Mouse (Mus musculus) heart, embryonic 15.5 days (tissue): Measurements from ENCODE around the gene Pex12. TPM values are rescaled to one million over a fixed set of nuclear protein-coding genes. Genes with fewer than 3 reads are reported as not detected.
"Not testable (repeated sequence)": the region's sequence is repeated elsewhere in the genome, so short reads cannot be mapped to it uniquely, and the experiment has no call there.

Source experiments
- ATAC-seq: fragments of 200-750 bp; cut with Nextera tagmentation; replicated peaks from 2 replicates; pipeline ENCODE4 v1.8.0; 2017; ENCODE audit warnings: low read depth, moderate TSS enrichment; ENCODE audit not compliant: insufficient number of reproducible peaks, insufficient read depth, low FRiP score
- H3K27ac ChIP-seq: fragments of 300-500 bp; sonication (generic); 2 replicates; pipeline ENCODE4 v1.5.1; 2015; ENCODE audit warnings: mild to moderate bottlenecking, inconsistent platforms
- H3K27me3 ChIP-seq: fragments of 300-500 bp; sonication (generic); 2 replicates; pipeline ENCODE4 v1.6.1; 2015; ENCODE audit warnings: inconsistent platforms
- H3K36me3 ChIP-seq: fragments of 300-500 bp; sonication (generic); 2 replicates; pipeline ENCODE4 v1.6.1; 2015; ENCODE audit warnings: mild to moderate bottlenecking, inconsistent platforms
- H3K4me1 ChIP-seq: fragments of 300-500 bp; sonication (generic); replicated peaks from 2 replicates; pipeline ENCODE4 v1.6.1; 2015; ENCODE audit warnings: inconsistent platforms
- H3K4me2 ChIP-seq: fragments of 300-500 bp; sonication (generic); 2 replicates; pipeline ENCODE4 v1.6.1; 2015; ENCODE audit warnings: inconsistent platforms, mild to moderate bottlenecking, moderate library complexity
- H3K4me3 ChIP-seq: fragments of 300-500 bp; sonication (generic); 2 replicates; pipeline ENCODE4 v1.5.1; 2015; ENCODE audit warnings: mild to moderate bottlenecking, inconsistent platforms
- H3K9ac ChIP-seq: fragments of 300-500 bp; sonication (generic); 2 replicates; pipeline ENCODE4 v1.6.1; 2015; ENCODE audit warnings: mild to moderate bottlenecking, inconsistent platforms
- H3K9me3 ChIP-seq: fragments of 300-500 bp; sonication (generic); replicated peaks from 2 replicates; pipeline ENCODE4 v1.6.1; 2016; ENCODE audit warnings: inconsistent platforms
- WGBS: fragments of 180-500 bp; shearing (Covaris S2); methylation state at CpG from one replicate; pipeline ENCODE4 v1.1.7; 2015; ENCODE audit warnings: mixed read lengths; 5-methylcytosine and 5-hydroxymethylcytosine counted together
- polyA plus RNA-seq: library from polyadenylated mRNA; unstranded; fragments of >200 nt; fragmentation: Nextera tagmentation; extraction: Ambion mirVana; gene quantifications from 2 replicates; pipeline ENCODE4 v1.2.1, GENCODE M21; 2015

Pex12 gene
- 7.9 and 8.9 TPM in 2 replicates for polyA plus RNA-seq

DNA sequence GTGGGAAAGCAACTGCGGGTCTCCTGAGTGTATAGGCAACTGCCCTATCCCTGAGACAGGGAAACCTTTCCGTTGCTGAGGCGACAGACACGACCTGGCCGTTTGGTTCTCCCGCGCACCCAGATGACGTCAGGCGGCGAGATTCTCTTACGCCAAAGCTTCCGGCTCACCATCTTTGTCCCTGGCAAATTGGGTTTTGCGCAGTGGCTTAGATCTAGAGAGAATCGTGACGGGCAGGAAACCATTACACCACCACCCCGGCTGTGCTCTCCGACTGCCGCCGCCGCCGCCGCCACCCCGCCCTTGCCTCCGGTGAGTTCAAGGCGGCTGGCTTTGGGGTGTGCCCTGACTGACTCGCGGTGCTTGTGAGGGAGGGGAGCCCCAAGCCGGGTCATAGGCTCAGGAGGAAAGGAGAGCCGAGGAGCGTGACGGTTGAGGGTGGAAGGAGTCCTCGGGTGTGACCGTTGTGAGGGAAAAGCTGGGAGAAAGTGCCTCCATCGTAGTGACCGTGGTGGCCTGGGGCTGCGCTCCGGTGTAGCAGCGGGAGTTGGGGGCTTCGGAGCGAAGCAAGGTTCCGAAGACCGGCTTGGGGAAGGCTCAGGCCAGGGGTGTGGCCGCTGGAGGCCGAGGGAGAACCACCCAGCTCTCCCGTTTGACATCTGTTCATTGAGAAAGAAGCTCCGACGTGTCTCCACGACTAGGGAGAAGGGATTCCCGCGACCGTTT is at the start of gene Pex12:
Gene Pex12 (minus strand): TSS at position 61 of the 726 bp plus-strand sequence.
- Histone ChIP-seq H3K36me3 (no peaks in the 10 kb centered on the region), H3K4me2 (peak within 1 kb of the TSS; percentile 80), H3K27ac (peak within 1 kb of the TSS; percentile 92), H3K4me3 (peak within 1 kb of the TSS; percentile 92), H3K4me1 (peaks cover 32% of the 10 kb centered on the region), H3K27me3 (no peaks in the 10 kb centered on the region), H3K9ac (peak within 1 kb of the TSS; percentile 86), H3K9me3 (no peaks in the 10 kb centered on the region)
- WGBS = under 1% methylated on average over 51 of the region's 51 CpGs
- peak; percentile 58 for ATAC-seq

DNA sequence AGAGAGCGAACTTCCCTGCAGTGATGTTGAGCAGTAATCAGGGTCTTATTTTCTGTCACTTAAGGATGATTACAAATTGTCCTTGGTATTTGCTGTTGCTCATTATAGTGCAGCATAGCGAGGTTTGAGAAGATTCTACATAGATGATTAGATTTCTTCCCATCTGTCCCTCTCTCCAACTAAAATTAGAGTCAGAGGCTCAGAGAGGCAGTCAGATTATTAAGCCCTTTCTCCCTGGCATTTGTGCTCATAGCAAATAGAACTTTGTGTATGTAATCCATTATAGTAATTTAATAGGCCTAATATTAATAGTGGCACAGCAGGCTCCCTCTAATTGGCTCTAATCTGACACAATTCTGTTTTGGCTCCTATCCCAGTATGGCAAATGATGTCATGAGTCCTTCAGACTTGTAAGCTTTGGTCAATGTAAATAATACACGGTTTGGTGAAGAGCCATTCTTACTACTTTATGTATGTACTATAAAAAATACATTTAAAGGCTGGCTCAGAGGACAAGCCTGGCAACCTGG is 39.4 kb upstream of the Pex12 start:
- Histone ChIP-seq H3K36me3 (peaks cover 74% of the 10 kb centered on the region), H3K4me2 (no peak overlapping the region), H3K27ac (no peak overlapping the region), H3K27me3 (no peaks in the 10 kb centered on the region), H3K4me1 (no peaks in the 10 kb centered on the region), H3K4me3 (no peak overlapping the region), H3K9ac (no peak overlapping the region), H3K9me3 (no peaks in the 10 kb centered on the region)
- ATAC-seq = no peak
- 80% methylated on average over 3 of the region's 3 CpGs for WGBS

DNA sequence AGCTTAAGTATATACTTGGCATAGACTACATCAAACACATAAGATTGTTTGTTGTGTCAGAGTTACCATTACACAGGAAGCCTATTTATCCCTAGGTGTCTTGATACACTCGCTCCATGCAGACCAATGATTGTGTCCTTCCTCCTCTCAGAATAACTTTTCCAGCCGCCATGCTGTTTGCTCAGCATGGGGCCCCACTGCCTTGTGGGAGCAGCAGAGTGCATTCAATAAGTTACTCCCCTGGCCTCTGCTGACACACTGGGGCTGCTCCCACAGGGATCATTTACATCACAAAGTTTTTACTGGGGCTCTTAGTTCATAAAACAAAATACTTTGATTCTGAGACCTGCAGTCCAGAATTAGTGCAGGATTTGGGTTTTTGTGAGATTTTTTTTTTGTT is 37.3 kb upstream of the Pex12 start:
- H3K36me3 ChIP-seq = peaks cover 79% of the 10 kb centered on the region
- no peak overlapping the region for H3K4me2 ChIP-seq
- ATAC-seq = no peak
- H3K27ac ChIP-seq = no peak overlapping the region
- H3K4me3 ChIP-seq = no peak overlapping the region
- H3K9me3 ChIP-seq = no peaks in the 10 kb centered on the region
- H3K9ac ChIP-seq = no peak overlapping the region
- H3K4me1 ChIP-seq = no peaks in the 10 kb centered on the region
- WGBS = 80% methylated on average over 2 of the region's 2 CpGs
- H3K27me3 ChIP-seq = no peaks in the 10 kb centered on the region

DNA sequence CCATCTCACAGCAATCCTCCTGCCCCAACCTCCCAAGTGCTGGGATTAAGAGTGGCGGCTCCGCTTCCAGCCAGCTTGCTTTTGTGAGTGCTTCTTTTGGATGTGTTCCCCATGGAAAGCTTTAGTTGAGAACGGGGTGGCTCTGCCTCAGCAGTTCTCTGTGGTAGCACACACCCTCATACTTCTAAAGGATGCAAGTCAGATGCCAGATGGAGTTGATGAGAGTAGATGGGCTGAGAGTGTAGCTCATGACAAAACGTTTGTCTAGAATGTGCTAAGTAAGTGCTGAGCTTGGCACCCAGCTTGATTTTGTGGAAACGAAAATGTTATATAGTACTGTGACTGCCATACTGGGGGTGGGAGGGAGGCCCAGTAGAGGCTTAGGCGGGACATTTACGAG is 33.4 kb upstream of the Pex12 start:
- Histone ChIP-seq H3K9me3 (no peaks in the 10 kb centered on the region), H3K27me3 (no peaks in the 10 kb centered on the region), H3K4me2 (no peak overlapping the region), H3K27ac (no peak overlapping the region), H3K36me3 (peaks cover 65% of the 10 kb centered on the region), H3K9ac (no peak overlapping the region), H3K4me3 (no peak overlapping the region), H3K4me1 (no peaks in the 10 kb centered on the region)
- 84% methylated on average over 7 of the region's 7 CpGs for WGBS
- no peak for ATAC-seq

DNA sequence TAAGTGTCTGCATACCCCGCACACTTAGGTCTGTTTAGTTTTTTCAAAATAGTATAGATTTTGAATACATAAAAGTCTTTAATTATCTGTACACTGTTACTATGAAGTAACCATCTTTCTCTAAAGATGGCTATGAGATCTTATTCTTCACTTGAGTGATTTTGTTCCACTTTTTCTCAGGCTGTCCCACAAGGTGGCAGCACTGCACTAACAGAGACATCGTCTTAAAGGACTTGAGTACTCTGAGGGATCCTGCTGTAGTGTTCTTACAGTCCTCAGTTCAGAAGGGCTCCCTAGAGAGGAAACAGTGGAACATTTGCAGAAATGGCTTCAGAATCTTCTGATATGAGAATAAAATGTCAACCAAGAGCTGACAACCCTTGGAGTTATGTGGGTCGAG is 25.0 kb upstream of the Pex12 start:
- H3K27me3 ChIP-seq = no peaks in the 10 kb centered on the region
- no peak overlapping the region for H3K4me3 ChIP-seq
- no peaks in the 10 kb centered on the region for H3K4me1 ChIP-seq
- H3K9ac ChIP-seq = no peak overlapping the region
- ATAC-seq = no peak
- H3K36me3 ChIP-seq = peaks cover 61% of the 10 kb centered on the region
- H3K4me2 ChIP-seq = no peak overlapping the region
- WGBS = 62% methylated on average over 3 of the region's 3 CpGs
- no peaks in the 10 kb centered on the region for H3K9me3 ChIP-seq
- no peak overlapping the region for H3K27ac ChIP-seq

DNA sequence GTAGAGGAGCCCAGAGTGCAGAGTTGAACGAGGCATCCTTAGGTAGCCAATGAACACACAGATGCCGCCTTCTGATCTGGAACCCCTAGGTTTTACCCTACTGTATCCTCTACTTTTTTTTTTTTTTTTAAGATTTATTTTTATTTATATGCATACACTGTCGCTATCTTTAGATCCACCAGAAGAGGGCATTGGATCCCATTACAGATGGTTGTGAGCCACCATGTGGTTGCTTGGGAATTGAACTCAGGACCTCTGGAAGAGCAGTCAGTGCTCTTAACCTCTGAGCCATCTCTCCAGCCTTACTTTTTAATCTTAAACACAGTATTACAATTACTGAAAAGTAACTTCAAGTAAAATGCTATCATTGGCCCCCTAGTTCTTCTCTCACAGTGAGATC is 24.3 kb upstream of the Pex12 start:
- 83% methylated on average over 3 of the region's 3 CpGs for WGBS
- H3K4me2 ChIP-seq, H3K27me3 ChIP-seq, H3K9me3 ChIP-seq, H3K4me1 ChIP-seq, ATAC-seq, H3K27ac ChIP-seq, H3K9ac ChIP-seq, H3K4me3 ChIP-seq: not testable (repeated sequence)
- peaks cover 68% of the 10 kb centered on the region for H3K36me3 ChIP-seq

DNA sequence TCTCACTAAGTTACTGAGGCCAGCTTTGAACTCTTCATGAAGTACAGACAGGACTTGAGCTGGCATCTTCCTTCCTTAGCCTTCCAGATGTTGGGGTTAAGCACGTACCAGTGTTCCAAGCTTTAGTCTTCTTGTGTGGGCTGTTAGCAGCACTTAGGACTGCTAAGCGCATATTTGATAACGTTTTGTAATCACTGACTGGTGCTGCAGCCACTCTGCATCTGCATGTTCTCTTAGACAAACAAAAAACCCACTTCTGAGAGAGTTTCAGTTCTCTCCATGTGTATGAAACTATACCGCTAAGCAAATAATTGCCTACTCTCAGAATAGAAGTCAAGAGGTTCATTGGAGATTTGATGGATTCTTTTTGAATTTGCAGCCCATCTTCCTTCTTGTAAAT is 16.7 kb upstream of the Pex12 start:
- Histone ChIP-seq H3K4me1 (no peaks in the 10 kb centered on the region), H3K27ac (no peak overlapping the region), H3K4me3 (no peak overlapping the region), H3K4me2 (no peak overlapping the region), H3K36me3 (peaks cover 52% of the 10 kb centered on the region), H3K27me3 (no peaks in the 10 kb centered on the region), H3K9ac (no peak overlapping the region), H3K9me3 (no peaks in the 10 kb centered on the region)
- no peak for ATAC-seq
- 68% methylated on average over 4 of the region's 4 CpGs for WGBS

DNA sequence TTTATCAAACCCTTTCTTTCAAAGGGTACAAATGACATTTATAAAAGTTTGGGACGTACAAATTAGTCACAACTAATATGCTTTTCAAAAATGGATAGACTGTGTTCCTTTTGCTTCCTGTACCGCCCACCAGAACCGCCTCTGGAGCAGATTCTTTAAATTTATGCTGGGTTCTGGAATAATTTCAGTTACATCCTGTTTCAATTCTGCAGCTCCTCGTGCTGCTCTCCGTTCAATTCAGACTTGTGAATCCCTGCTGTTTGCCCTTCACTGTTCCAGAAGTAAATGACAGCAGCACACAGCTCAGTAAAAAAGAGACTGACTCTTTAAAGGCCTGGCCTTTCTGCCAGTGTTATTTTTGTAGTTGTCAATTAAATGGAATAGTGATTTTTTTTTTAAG is 10.1 kb upstream of the Pex12 start:
- Histone ChIP-seq H3K9ac (no peak overlapping the region), H3K4me1 (no peaks in the 10 kb centered on the region), H3K27me3 (no peaks in the 10 kb centered on the region), H3K36me3 (peaks cover 15% of the 10 kb centered on the region; the same call in 1 of the 2 replicates), H3K4me3 (no peak overlapping the region), H3K27ac (no peak overlapping the region), H3K9me3 (no peaks in the 10 kb centered on the region), H3K4me2 (no peak overlapping the region)
- WGBS = 79% methylated on average over 5 of the region's 5 CpGs
- ATAC-seq = no peak

DNA sequence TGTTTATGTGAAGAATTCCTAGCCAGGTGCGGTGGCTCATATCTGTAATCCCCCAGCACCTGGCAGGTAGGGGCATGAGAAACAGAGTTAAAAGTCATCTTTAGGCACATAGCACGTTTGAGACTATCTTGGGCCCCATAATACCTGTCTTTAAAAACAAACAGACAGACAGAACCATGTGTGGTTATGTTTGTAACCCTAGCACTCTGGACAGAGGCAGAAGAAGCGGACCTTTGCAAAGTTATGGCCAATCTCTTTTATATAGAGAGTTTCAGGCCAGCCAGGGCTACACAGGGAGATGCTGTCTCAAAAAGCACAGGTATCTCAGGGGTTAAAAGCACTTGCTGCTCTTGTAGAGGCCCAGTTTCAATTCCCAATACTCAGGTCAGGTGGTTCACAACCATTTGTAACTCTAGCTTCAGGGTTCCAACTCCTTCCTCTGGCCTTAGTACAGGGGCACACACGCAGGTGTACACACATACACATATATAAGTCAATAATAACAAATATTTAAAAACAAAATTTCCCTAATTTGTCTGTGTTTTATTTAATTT is 4.4 kb upstream of the Pex12 start:
- Histone ChIP-seq H3K4me3 (no peak overlapping the region), H3K4me1 (peaks cover 25% of the 10 kb centered on the region), H3K27ac (no peak overlapping the region), H3K9me3 (no peaks in the 10 kb centered on the region), H3K9ac (no peak overlapping the region), H3K4me2 (no peak overlapping the region), H3K36me3 (0 out of 2 replicates have a peak, but pooled peaks cover 5% of the 10 kb centered on the region), H3K27me3 (no peaks in the 10 kb centered on the region)
- ATAC-seq = no peak
- 78% methylated on average over 4 of the region's 4 CpGs for WGBS

DNA sequence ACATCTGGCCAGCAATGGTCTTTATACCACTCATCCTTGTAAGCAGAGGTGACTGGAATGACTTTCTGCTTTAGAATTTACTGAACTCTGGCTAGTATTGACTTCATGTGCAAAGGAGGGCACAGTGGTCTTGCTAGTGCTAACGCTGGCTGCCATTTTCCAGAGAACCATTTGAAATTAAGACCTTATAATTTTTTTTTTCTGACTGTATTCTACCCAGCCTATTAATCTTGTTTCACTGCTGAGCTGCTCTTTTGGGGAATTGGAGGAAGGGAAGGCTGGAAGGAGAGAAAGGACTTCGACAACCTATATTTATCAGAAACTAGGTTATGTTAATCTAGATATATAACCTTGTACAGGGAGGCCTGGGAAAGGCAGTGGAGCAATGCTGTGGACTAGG is 2.1 kb upstream of the Pex12 start:
- Histone ChIP-seq H3K27me3 (no peaks in the 10 kb centered on the region), H3K27ac (no peak overlapping the region), H3K4me2 (0 out of 2 replicates have a peak overlapping the region, but pooled peaks have one; percentile 80), H3K4me3 (no peak overlapping the region), H3K9ac (no peak overlapping the region), H3K4me1 (peaks cover 25% of the 10 kb centered on the region), H3K9me3 (no peaks in the 10 kb centered on the region), H3K36me3 (0 out of 2 replicates have a peak, but pooled peaks cover 5% of the 10 kb centered on the region)
- ATAC-seq = no peak
- 85% methylated on average over 2 of the region's 2 CpGs for WGBS

DNA sequence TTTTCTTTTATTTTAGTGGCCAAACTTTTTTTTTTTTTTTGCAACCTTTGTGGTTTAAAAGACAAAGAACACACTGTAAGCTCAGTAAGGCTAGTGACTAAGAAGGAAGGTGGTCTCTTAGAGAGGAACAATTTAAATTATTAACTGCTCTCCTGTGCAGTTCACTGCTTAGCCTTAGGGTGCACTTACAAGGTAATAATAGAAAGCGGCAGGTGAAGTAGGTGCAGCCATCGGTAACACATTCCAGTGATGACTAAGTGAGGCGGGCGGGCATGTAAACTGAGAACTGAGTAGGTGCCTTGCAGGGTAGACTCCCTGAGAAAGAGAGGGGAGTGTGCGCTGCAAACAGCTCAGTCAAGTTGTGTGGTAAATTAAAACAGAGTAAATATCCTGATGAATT is 1.4 kb upstream of the Pex12 start:
- H3K9me3 ChIP-seq = no peaks in the 10 kb centered on the region
- peak overlapping the region; percentile 41; the same call in 1 of the 2 replicates for H3K9ac ChIP-seq
- peaks cover 25% of the 10 kb centered on the region for H3K4me1 ChIP-seq
- H3K4me2 ChIP-seq = peak overlapping the region; percentile 80
- 30% methylated on average over 5 of the region's 5 CpGs for WGBS
- H3K36me3 ChIP-seq = 0 out of 2 replicates have a peak, but pooled peaks cover 2% of the 10 kb centered on the region
- no peak overlapping the region for H3K27ac ChIP-seq
- ATAC-seq = no peak
- peak overlapping the region; percentile 92 for H3K4me3 ChIP-seq
- no peaks in the 10 kb centered on the region for H3K27me3 ChIP-seq
